Mouse (Mus musculus): ENCODE data around the gene Dop1b. TPM values are rescaled to one million over a fixed set of nuclear protein-coding genes. Genes with fewer than 3 reads are reported as not detected.

Gene Dop1b
- total and polyA plus RNA-seq, 2 experiments = 12.1 to 30.3 TPM

DNA sequence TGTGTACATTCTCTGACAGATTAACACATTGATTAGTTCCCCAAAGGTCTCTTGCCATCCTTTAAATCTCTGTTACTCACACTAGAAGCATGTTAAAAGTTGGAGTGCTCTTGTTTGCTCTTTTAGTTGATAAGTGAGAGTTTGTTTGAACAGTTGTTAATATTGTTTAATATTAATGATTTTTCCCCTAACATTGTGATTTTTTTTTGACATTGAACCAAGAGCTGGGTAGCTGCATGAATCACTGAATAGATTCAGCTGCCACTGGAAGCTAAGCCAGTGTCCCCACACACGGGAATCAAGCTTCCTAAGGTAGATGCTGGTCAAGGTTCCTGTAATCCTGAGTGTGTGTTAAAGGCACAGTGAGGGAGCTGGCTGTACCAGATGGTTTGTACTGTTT, 31.2 kb downstream of the Dop1b start:
- H3K4me1 ChIP-seq (ENCODE audit: control insufficient read depth, insufficient read depth, low read length) = peaks cover 27% of the 10 kb centered on the region
- WGBS = 24% methylated on average over 1 of the region's 1 CpGs
- H3K4me3 ChIP-seq (ENCODE audit: insufficient read depth, low read depth, low read length) = no peak overlapping the region
- peak; percentile 95 for DNase-seq (ENCODE audit: extremely low read depth, low read depth, low spot score)
- H3K36me3 ChIP-seq (ENCODE audit: control insufficient read depth, insufficient read depth, low read length) = no peaks in the 10 kb centered on the region; the same call in 1 of the 2 replicates
- H3K27ac ChIP-seq (replicated peaks; ENCODE audit: insufficient read depth, low read depth, low read length) = peak overlapping the region; percentile 34
- TF ChIP-seq POLR2A (IDR thresholded peaks at IDR 0.05; ENCODE audit: extremely low read depth, insufficient read depth, low read length) (no peak), CTCF (IDR thresholded peaks at IDR 0.05; ENCODE audit: low read depth, low read length) (no peak)
- no peak overlapping the region for H3K9ac ChIP-seq (ENCODE audit: low read depth, low read length)
- H3K27me3 ChIP-seq (ENCODE audit: control insufficient read depth, insufficient read depth, low read length) = no peaks in the 10 kb centered on the region
- H3K79me2 ChIP-seq (ENCODE audit: control insufficient read depth, insufficient read depth, low read length) = no peaks in the 10 kb centered on the region

DNA sequence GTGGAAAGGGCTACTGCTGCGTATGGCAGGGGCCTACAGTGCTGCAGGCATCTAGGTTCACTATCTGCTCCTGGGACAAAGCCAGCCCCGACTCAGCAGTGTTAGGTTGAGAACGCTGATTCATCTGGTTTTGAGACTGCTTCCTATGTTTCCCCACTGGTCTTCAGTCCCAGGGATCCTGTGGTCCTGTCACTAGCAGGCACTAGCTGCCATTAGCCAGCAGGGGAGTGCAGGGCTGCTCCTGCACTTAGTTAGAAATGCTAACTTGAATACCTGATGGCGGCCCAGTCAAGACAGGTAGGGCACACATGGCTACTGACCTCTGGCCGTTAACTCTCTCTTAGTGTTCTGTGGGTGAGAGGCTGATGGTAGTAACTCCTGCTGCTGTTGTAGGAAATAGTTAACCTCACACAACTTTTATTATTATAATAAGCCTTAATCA, 32.4 kb downstream of the Dop1b start:
- peaks cover 27% of the 10 kb centered on the region for H3K4me1 ChIP-seq (ENCODE audit: control insufficient read depth, insufficient read depth, low read length)
- peak overlapping the region; percentile 18; the same call in 1 of the 2 replicates for H3K9ac ChIP-seq (ENCODE audit: low read depth, low read length)

DNA sequence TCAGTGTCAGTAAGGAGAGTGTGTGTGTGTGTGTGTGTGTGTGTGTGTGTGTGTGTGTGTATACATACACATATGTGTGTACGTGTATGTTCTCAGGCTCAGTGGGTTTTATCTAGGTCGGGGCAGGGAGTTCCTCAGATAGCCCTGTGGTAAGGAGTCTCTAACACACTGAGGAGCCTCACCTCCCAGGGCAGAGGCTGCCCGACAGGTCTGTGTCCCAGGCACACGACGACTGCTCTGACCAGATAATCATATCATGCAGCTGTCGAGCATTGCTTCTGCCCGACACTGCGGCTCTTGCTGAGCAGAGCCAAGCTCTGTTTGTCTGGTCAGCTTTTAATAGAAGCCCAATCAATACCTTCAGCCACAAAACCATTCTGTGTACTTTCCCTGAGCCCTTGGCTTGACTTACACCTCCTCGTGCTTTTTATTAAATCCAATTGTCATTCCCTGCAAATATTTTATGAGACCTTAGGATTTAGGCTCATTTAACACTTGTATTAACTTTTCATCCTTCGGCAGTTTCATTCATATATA, 33.2 kb downstream of the Dop1b start:
- Histone ChIP-seq H3K27ac (replicated peaks; ENCODE audit: insufficient read depth, low read depth, low read length) (peak overlapping the region; percentile 20; the same call in 1 of the 2 replicates), H3K4me3 (ENCODE audit: insufficient read depth, low read depth, low read length) (no peak overlapping the region), H3K27me3 (ENCODE audit: control insufficient read depth, insufficient read depth, low read length) (no peaks in the 10 kb centered on the region), H3K9ac (ENCODE audit: low read depth, low read length) (peak overlapping the region; percentile 44), H3K4me1 (ENCODE audit: control insufficient read depth, insufficient read depth, low read length) (peaks cover 27% of the 10 kb centered on the region), H3K36me3 (ENCODE audit: control insufficient read depth, insufficient read depth, low read length) (no peaks in the 10 kb centered on the region; the same call in 1 of the 2 replicates), H3K79me2 (ENCODE audit: control insufficient read depth, insufficient read depth, low read length) (no peaks in the 10 kb centered on the region)
- TF ChIP-seq CTCF (IDR thresholded peaks at IDR 0.05; ENCODE audit: low read depth, low read length) = no peak
- TF ChIP-seq POLR2A (IDR thresholded peaks at IDR 0.05; ENCODE audit: extremely low read depth, insufficient read depth, low read length) = no peak
- peak; percentile 92 for DNase-seq (ENCODE audit: extremely low read depth, low read depth, low spot score)
- WGBS = 25% methylated on average over 10 of the region's 10 CpGs

More for the DNA sequence above, 32.4 kb downstream of the Dop1b start:
- Histone ChIP-seq H3K79me2 (ENCODE audit: control insufficient read depth, insufficient read depth, low read length) (no peaks in the 10 kb centered on the region), H3K36me3 (ENCODE audit: control insufficient read depth, insufficient read depth, low read length) (no peaks in the 10 kb centered on the region; the same call in 1 of the 2 replicates), H3K27ac (replicated peaks; ENCODE audit: insufficient read depth, low read depth, low read length) (no peak overlapping the region), H3K4me3 (ENCODE audit: insufficient read depth, low read depth, low read length) (no peak overlapping the region), H3K27me3 (ENCODE audit: control insufficient read depth, insufficient read depth, low read length) (no peaks in the 10 kb centered on the region)
- TF ChIP-seq POLR2A (IDR thresholded peaks at IDR 0.05; ENCODE audit: extremely low read depth, insufficient read depth, low read length) = no peak
- peak; percentile 26 for TF ChIP-seq CTCF (IDR thresholded peaks at IDR 0.05; ENCODE audit: low read depth, low read length)
- DNase-seq (ENCODE audit: extremely low read depth, low read depth, low spot score) = peak; percentile 63
- WGBS = 13% methylated on average over 5 of the region's 5 CpGs

DNA sequence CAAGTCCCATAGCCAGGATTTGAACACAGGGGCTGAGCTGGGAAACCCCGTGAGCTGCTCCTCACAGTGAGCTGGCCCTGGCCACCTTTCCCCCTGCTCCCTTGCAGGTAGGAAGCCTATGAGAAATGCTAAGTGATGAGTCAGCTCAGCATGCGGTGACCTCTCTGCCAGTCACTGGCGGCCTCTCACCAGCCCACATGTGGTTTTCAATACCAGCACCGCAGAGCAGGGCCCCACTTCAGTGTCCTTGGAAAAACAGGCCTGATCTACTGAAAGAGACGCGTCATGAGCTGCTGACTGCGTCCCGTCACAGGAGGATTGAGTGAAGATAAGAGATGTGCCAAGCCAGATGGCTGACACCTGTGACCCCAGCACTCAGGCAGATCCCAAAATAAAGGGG, 34.7 kb downstream of the Dop1b start:
- Histone ChIP-seq H3K9ac (ENCODE audit: low read depth, low read length) (no peak overlapping the region), H3K4me3 (ENCODE audit: insufficient read depth, low read depth, low read length) (no peak overlapping the region), H3K27me3 (ENCODE audit: control insufficient read depth, insufficient read depth, low read length) (no peaks in the 10 kb centered on the region), H3K36me3 (ENCODE audit: control insufficient read depth, insufficient read depth, low read length) (no peaks in the 10 kb centered on the region), H3K79me2 (ENCODE audit: control insufficient read depth, insufficient read depth, low read length) (no peaks in the 10 kb centered on the region), H3K27ac (replicated peaks; ENCODE audit: insufficient read depth, low read depth, low read length) (no peak overlapping the region), H3K4me1 (ENCODE audit: control insufficient read depth, insufficient read depth, low read length) (peaks cover 27% of the 10 kb centered on the region)
- TF ChIP-seq POLR2A (IDR thresholded peaks at IDR 0.05; ENCODE audit: extremely low read depth, insufficient read depth, low read length) = no peak
- TF ChIP-seq CTCF (IDR thresholded peaks at IDR 0.05; ENCODE audit: low read depth, low read length) = no peak
- whole genome bisulfite sequencing = 95% methylated on average over 8 of the region's 8 CpGs
- DNase-seq (ENCODE audit: extremely low read depth, low read depth, low spot score) = no peak

DNA sequence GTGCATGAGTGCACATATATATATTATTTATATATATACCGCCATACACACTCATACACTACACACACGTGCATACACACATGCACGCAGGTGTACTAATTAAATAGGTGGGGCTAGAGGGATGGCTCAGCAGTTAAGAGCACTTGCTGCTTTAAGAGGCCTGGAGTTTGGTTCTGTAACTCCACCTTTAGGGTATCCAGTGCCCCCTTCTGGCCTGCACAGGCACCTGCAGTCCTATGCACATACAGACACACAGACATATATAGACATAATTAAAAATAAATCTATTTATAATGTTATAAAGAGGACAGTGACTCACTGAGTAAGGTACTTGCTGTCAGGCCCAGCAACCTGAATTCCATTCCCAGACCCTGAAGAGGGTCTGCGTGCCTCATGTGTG, 35.3 kb downstream of the Dop1b start:
- Histone ChIP-seq H3K36me3 (ENCODE audit: control insufficient read depth, insufficient read depth, low read length) (no peaks in the 10 kb centered on the region), H3K4me1 (ENCODE audit: control insufficient read depth, insufficient read depth, low read length) (peaks cover 27% of the 10 kb centered on the region), H3K4me3 (ENCODE audit: insufficient read depth, low read depth, low read length) (no peak overlapping the region), H3K79me2 (ENCODE audit: control insufficient read depth, insufficient read depth, low read length) (no peaks in the 10 kb centered on the region), H3K27me3 (ENCODE audit: control insufficient read depth, insufficient read depth, low read length) (no peaks in the 10 kb centered on the region), H3K27ac (replicated peaks; ENCODE audit: insufficient read depth, low read depth, low read length) (no peak overlapping the region), H3K9ac (ENCODE audit: low read depth, low read length) (no peak overlapping the region)
- WGBS = 98% methylated on average over 4 of the region's 4 CpGs
- peak; percentile 46 for DNase-seq (ENCODE audit: extremely low read depth, low read depth, low spot score)
- TF ChIP-seq POLR2A (IDR thresholded peaks at IDR 0.05; ENCODE audit: extremely low read depth, insufficient read depth, low read length) (no peak), CTCF (IDR thresholded peaks at IDR 0.05; ENCODE audit: low read depth, low read length) (peak; percentile 60; the same call in 1 of the 2 replicates)

DNA sequence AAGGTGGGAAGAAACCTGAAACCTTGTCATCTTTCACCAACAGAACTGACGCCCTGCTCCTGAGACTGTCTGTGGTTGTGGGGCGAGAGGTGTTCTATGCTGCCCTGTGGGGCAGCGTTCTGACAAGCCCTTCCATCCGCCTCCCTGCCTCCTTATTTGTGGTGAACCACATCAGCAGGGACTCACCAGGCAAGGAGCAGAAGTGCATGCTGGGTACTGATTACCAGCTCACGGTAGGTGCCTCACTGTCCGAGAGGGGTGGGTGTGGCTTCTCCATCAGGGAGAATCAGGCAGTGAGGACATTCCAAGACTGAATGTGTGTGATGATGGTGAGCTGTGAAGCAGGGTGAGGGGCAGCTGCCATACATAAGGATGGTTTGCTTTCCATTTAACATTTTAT, 35.7 kb downstream of the Dop1b start:
- no peaks in the 10 kb centered on the region for H3K36me3 ChIP-seq (ENCODE audit: control insufficient read depth, insufficient read depth, low read length)
- DNase-seq (ENCODE audit: extremely low read depth, low read depth, low spot score) = no peak
- no peak overlapping the region for H3K27ac ChIP-seq (replicated peaks; ENCODE audit: insufficient read depth, low read depth, low read length)
- TF ChIP-seq POLR2A (IDR thresholded peaks at IDR 0.05; ENCODE audit: extremely low read depth, insufficient read depth, low read length) (no peak), CTCF (IDR thresholded peaks at IDR 0.05; ENCODE audit: low read depth, low read length) (no peak)
- H3K9ac ChIP-seq (ENCODE audit: low read depth, low read length) = no peak overlapping the region
- no peaks in the 10 kb centered on the region for H3K27me3 ChIP-seq (ENCODE audit: control insufficient read depth, insufficient read depth, low read length)
- no peak overlapping the region for H3K4me3 ChIP-seq (ENCODE audit: insufficient read depth, low read depth, low read length)
- 98% methylated on average over 6 of the region's 6 CpGs for WGBS
- H3K79me2 ChIP-seq (ENCODE audit: control insufficient read depth, insufficient read depth, low read length) = no peaks in the 10 kb centered on the region
- peaks cover 24% of the 10 kb centered on the region for H3K4me1 ChIP-seq (ENCODE audit: control insufficient read depth, insufficient read depth, low read length)
